Mouse (Mus musculus) large intestine, adult 2 months (tissue): ENCODE measurements at regions not wholly inside any gene's neighbourhood (a gene's known extent, or its start where the extent isn't known, plus 50 kb on each side); places are given as distances from the start of the nearest gene placed in this dataset.

Experiments used
- DNase-seq: peaks from one replicate; pipeline ENCODE4 v3.0.0-alpha.2; 2012; ENCODE audit warnings: low read depth, low spot score
- WGBS: fragments of 180-500 bp; shearing (Covaris S2); methylation state at CpG from one replicate; pipeline ENCODE4 v1.1.7; 2018; 5-methylcytosine and 5-hydroxymethylcytosine counted together

GRCm38 (mm10) chr10:110647603-110648002 lies 97.6 kb upstream of the E2f7 start:
- DNase-seq: no peak
- WGBS: 82% methylated on average over 7 of the region's 7 CpGs

GRCm38 (mm10) chr10:110650107-110650506 lies 95.1 kb upstream of the E2f7 start:
- DNase-seq: no peak
- 69% methylated on average over 6 of the region's 6 CpGs for WGBS

- DNase-seq: no peak
These were observed 94.4 kb upstream of the E2f7 start for GRCm38 (mm10) chr10:110650851-110651250.

GRCm38 (mm10) chr10:110654070-110654469 lies 91.2 kb upstream of the E2f7 start:
- WGBS: 64% methylated on average over 6 of the region's 6 CpGs
- no peak for DNase-seq

- 89% methylated on average over 4 of the region's 4 CpGs for WGBS
These were observed 87.0 kb upstream of the E2f7 start for GRCm38 (mm10) chr10:110658153-110658695.

GRCm38 (mm10) chr10:110676503-110676902 lies 68.7 kb upstream of the E2f7 start:
- DNase-seq: no peak
- WGBS: 55% methylated on average over 4 of the region's 4 CpGs

More at GRCm38 (mm10) chr10:110658153-110658695, 87.0 kb upstream of the E2f7 start:
- no peak for DNase-seq
